Mouse (Mus musculus): Measurements from ENCODE around the gene Tbrg1.
A peak's percentile ranks its signal among the peaks of the same experiment; 100 is the strongest.

Tbrg1 gene

GRCm38 (mm10) chr9:37656931-37657481 is at the start of gene Tbrg1:
Tbrg1 (minus strand) TSS chr9:37657312.
- DNase-seq: peak; percentile 87

DNA sequence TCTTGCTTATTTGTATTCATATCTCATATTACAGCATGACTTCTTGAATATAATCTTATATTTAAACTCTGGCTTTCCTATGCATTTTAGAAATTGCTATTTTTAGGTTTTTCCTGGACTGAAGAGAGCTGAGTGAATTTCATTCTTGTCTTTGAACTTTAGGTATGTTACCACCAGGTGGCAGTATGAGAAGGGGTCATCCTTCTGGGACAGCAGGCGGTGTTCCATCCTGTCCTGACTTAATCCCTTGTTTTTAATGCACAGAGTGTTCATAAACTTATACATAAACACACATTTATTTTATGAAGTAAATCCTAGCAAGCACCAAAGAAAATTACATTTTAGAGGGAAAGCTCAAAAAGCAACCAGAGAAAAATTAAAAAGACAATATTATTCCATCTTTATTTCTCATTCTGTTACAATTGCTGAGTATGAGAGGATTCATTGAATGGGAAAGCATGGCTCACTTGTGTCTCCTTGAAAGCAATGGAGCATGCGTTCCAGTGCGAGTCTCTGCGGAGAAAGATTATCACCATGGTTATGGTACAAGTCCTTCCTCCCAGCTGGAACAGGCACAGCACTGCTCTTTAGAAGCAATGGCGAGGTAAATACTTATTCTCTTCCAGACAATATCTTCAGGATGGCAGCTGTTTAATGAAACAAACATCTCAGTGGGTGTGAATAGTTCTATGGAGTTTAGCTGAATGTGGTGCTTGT is 33.0 kb upstream of the Tbrg1 start:
- peak; percentile 14 for DNase-seq

- DNase-seq: no peak
Measured at GRCm38 (mm10) chr9:37687941-37688303, 30.8 kb upstream of the Tbrg1 start.

- no peak for DNase-seq
Measured at GRCm38 (mm10) chr9:37687288-37687940, 30.3 kb upstream of the Tbrg1 start.

DNA sequence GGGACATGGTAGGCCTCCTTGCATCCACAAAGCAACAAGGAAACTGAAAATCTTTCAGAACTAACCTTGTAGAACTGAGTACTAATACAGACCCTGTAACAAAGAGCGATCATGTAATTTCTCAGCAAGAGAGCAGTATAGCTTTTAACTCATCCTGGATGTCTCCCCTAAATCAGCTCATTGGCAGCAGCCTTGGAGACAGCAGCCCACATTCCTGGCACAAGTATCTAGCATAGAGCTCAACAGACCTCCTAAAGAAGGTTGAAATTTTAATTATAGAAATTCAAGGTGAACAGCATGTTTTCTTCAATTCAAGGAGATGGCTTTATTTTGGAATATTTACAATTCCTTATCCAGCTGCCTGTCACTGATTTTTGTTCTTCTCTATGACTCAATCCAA is 24.0 kb upstream of the Tbrg1 start:
- no peak for DNase-seq

DNA sequence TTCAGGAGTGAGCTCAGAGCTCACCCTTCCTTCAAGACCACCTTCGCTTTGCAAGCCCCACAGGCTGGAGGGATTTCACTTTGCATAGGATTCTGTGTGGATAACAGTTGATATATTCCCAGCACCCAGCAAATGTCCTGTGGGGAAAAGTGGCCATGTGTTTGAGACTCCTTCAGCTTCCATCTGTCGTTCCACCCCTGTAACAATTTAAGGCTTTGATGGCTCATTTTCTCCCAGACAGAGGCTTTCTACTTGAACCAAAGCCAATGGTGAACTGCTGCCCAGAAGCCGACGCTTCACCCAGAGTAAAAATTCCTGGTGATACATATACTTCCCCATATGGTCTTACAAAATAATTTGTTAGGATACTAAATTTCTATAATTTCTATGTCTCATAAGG is 18.2 kb upstream of the Tbrg1 start:
- no peak for DNase-seq

DNA sequence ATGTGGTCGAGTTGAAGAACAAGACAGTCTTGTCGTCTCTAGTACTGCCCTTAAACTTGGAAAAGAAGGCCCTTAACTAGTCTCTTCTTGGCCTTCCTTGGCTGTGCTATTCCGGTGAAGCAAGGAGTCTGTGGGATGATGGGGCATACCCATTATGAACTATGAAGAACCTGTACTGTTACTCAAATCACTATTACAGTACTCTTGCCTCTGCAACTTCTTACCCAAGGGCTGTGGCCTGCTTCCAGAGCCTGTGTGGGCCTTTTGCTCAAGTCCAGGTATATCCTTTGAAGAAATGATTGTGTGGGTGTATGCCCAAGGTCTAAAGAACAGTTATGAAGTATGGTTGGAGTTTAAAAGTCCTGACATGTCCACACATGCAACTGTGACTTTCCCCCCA is 13.1 kb upstream of the Tbrg1 start:
- no peak for DNase-seq

GRCm38 (mm10) chr9:37669678-37670077 is 12.6 kb upstream of the Tbrg1 start:
- no peak for DNase-seq

DNA sequence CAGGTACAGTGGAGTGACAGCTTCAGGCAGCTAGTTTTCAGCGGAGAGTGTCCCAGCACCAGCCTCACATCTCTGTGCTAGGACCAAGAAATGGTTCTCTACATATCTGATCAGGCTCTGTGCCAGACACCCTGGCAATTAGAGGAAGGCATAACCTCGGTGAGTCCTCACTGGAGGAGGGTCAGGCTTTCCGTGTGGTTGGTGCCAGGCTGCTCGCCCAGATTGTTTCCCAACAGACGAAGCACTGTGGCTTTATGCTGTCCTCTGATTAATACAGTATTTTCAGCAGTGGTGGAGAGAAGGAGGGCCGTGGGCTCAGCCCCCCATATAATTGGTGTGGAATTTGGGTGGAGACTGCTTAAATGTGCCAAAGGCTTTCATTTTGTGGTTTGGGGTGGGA is 12.0 kb upstream of the Tbrg1 start, which contains the start of gene Panx3:
Gene Panx3 (minus strand): TSS at position 121 of the 400 bp plus-strand sequence.
- no peak for DNase-seq

DNA sequence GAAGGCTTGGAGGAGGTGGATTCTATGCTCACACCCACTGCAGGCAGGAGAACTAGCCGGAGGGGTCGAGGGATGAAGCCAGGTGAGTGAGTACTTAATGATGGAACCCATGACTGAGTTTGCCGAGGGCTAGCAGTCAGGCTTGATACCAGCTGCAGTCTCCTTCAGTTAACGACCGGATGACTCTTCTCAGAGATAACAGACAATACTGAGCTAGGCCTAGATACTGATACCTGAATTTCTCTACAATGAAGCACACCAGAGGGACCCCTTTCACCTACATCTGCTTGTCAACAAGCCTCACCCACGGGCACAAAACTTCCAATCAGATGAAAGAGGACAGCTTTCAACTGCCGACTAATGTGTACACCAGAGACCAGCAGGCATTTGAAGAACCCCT is 8.9 kb upstream of the Tbrg1 start:
- DNase-seq: no peak

DNA sequence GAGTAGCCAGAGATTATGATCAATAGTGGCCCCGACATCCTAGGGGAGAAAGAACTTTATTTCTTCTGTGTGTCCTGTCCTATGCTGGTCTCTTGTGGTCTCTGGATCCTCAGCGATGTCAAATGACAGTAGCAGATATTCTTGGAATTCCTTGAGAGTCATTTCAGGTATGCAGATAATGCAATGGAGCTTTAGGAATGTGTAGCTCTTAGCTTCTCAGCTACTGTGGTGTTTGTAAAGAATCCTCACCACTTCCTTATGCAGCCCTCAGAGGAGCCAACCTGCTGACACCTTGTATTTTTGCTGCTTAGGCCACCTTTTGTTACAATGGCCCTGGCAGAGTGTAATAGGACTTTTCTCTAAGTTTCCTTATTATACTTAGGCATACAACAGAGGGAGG is 7.5 kb upstream of the Tbrg1 start:
- no peak for DNase-seq

DNA sequence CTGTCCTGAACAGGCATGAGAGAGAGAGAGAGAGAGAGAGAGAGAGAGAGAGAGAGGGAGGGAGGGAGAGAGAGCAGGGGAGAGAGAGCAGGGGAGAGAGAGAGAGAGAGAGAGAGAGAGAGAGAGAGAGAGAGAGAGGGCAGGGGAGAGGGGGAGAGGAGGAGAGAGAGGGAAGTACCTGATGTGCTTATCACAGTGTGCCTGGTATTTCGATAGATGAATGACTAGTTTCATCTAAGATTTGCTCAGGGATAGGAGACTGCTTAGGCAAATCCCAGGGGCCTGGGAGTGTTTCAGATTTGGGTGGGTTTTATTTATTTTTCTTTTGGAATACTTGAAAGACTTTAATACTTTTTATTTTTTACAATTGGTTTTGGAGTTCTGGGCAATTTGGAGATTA is 6.1 kb upstream of the Tbrg1 start:
- DNase-seq: no peak

- DNase-seq: no peak
Measured at GRCm38 (mm10) chr9:37659413-37659812, 2.3 kb upstream of the Tbrg1 start.

- DNase-seq: peak; percentile 24
Measured at GRCm38 (mm10) chr9:37656439-37656881, 652 bp downstream of the Tbrg1 start.

DNA sequence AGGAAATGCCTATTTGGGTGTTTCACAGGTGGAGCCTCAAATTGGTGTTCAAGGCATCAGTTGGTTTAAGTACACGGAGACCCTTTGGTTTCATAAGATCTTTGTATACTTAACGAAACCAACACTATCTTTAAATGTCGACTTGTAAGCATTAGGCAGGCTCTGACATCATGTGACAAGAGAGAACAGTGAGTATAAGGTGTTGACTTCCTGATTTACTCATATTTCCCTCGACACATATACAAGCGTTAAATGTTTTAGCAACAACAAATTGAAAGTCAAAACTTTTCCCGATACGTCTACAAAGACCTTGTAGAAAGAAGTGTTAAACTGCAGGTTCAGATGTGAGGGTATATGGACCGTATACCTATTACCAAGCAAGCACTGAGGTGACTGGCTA is 1.2 kb downstream of the Tbrg1 start:
- DNase-seq: peak; percentile 3

DNA sequence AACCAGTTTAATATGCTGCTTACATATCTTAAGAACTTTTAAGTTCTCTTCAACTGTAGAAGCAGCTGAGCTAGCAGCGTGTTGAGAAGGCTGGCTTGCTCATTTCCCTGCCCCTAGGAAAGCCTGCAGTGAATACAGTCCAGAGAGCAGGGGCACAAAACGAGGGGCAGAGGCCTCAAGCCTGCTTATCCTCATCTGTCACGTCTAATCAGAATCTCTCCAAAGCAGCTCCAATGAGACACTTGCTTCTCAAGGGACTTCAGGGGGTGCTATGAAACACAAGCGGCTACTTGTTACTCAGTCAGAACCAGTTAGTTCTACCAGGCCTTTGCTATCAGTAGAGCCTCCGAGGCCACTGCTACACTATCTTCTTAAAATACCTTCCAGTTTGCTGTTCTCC is 3.3 kb downstream of the Tbrg1 start:
- no peak for DNase-seq

- no peak for DNase-seq
Measured at GRCm38 (mm10) chr9:37650639-37651038, 6.5 kb downstream of the Tbrg1 start.

GRCm38 (mm10) chr9:37646246-37646645 is 10.9 kb downstream of the Tbrg1 start:
- no peak for DNase-seq

DNA sequence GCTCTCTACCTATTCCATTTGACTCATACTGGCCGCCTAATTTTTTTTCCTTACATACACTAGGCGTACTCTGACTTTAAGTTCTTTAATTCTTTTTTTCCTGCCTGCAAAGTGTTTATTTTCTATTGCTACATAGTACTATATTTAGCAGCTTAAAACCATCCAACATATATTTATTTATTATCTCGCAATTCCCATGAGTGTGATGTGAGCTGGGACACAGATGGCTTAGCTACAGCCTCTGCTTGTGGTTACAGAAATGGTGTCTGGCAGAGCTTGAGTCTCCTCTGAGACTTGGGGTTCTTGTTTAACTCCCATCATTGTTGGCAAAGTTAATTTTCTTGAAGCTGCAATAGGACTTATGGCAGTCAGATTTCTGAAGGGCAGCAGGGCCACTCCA is 18.4 kb downstream of the Tbrg1 start:
- no peak for DNase-seq

- no peak for DNase-seq
Measured at GRCm38 (mm10) chr9:37636800-37637542, 20.1 kb downstream of the Tbrg1 start.

GRCm38 (mm10) chr9:37636335-37636734 is 20.8 kb downstream of the Tbrg1 start:
- peak; percentile 54 for DNase-seq

GRCm38 (mm10) chr9:37634269-37634668 is 22.8 kb downstream of the Tbrg1 start:
- DNase-seq: no peak

GRCm38 (mm10) chr9:37632305-37632704 is 24.8 kb downstream of the Tbrg1 start:
- no peak for DNase-seq

DNA sequence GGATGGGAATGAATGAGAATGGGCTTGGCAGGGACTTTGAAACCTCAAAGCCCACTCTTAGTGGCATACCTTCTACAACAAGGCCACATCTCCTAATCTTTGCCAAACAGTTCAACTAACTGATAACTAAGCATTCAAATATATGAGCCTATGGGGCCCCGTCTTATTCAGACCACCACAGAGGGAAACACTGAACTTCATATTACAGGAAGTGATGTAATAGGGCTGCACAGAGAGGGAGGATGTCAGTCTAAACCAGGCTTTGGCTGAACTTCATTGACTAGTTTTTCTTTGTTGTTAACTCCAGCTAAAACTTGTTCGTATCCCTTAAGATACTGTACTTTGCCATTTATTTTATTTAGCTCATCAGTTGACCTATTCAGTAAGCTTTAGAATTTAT is 27.2 kb downstream of the Tbrg1 start:
- no peak for DNase-seq

Measured in kidney, adult 9 months (tissue).